Mouse (Mus musculus) lung, adult 2 months (tissue): Measurements from ENCODE around the gene Haus8. TPM values are rescaled to one million over a fixed set of nuclear protein-coding genes. Genes with fewer than 3 reads are reported as not detected.
"Not testable (repeated sequence)": the region's sequence is repeated elsewhere in the genome, so short reads cannot be mapped to it uniquely, and the experiment has no call there.

Experiments
- DNase-seq: peaks from one replicate; pipeline ENCODE4 v3.0.0; 2022
- H3K4me1 ChIP-seq: fragments of 200-500 bp; 2 replicates; pipeline ENCODE4 v1.6.1; 2011; ENCODE audit warnings: low read length; ENCODE audit not compliant: control insufficient read depth, insufficient read depth
- H3K4me3 ChIP-seq: fragments of 200-500 bp; replicated peaks from 2 replicates; pipeline ENCODE3; 2011; ENCODE audit warnings: low read depth, mild to moderate bottlenecking, control low read depth, low read length; ENCODE audit errors: extremely low read depth
- CTCF ChIP-seq: fragments of 200-500 bp; IDR thresholded peaks from 2 replicates; pipeline ENCODE4 v1.5.1; 2011; ENCODE audit warnings: mild to moderate bottlenecking, low read length, control low read depth; ENCODE audit not compliant: insufficient read depth
- POLR2A ChIP-seq: fragments of 200-500 bp; IDR thresholded peaks from 2 replicates; pipeline ENCODE4 v1.6.1; 2011; ENCODE audit warnings: low read depth, mild to moderate bottlenecking, control low read depth, low read length, borderline replicate concordance; ENCODE audit errors: extremely low read depth
- WGBS: fragments of 180-500 bp; shearing (Covaris S2); methylation state at CpG from one replicate; pipeline ENCODE4 v1.1.7; 2018; 5-methylcytosine and 5-hydroxymethylcytosine counted together
- polyA plus RNA-seq: library from polyadenylated mRNA; depleted of rRNA; stranded (reverse); fragments of >200 nt; gene quantifications from 2 replicates; pipeline ENCODE4 v1.2.3, GENCODE M21; 2012

Haus8 gene
- polyA plus RNA-seq, 1 experiment, result 9.8 TPM

GRCm38 (mm10) chr8:71290211-71290610 is 17.5 kb upstream of the Haus8 start:
- no peak for DNase-seq
- TF ChIP-seq CTCF (no peak), POLR2A (no peak)
- H3K4me3 ChIP-seq, result no peak overlapping the region
- H3K4me1 ChIP-seq, result peaks cover 10% of the 10 kb centered on the region
- 89% methylated on average over 21 of the region's 21 CpGs for WGBS

- WGBS, result 36% methylated on average over 7 of the region's 7 CpGs
- Histone ChIP-seq H3K4me1 (peaks cover 16% of the 10 kb centered on the region), H3K4me3 (no peak overlapping the region)
- no peak for DNase-seq
- TF ChIP-seq POLR2A, result no peak
- TF ChIP-seq CTCF, result no peak
These were observed 16.4 kb upstream of the Haus8 start for GRCm38 (mm10) chr8:71289098-71289497.

- no peak for TF ChIP-seq POLR2A
- TF ChIP-seq CTCF, result no peak
- 43% methylated on average over 3 of the region's 3 CpGs for WGBS
- no peak overlapping the region for H3K4me3 ChIP-seq
- DNase-seq, result no peak
- H3K4me1 ChIP-seq, result peaks cover 16% of the 10 kb centered on the region
These were observed 15.8 kb upstream of the Haus8 start for GRCm38 (mm10) chr8:71288441-71288949.

- not testable (repeated sequence) for H3K4me3 ChIP-seq, DNase-seq
- peaks cover 28% of the 10 kb centered on the region for H3K4me1 ChIP-seq
- WGBS, result 16% methylated on average over 2 of the region's 2 CpGs
These were observed 13.5 kb upstream of the Haus8 start for GRCm38 (mm10) chr8:71286223-71286622.

GRCm38 (mm10) chr8:71282621-71283020 is 9.9 kb upstream of the Haus8 start:
- no peak for DNase-seq
- peaks cover 25% of the 10 kb centered on the region for H3K4me1 ChIP-seq
- no peak overlapping the region for H3K4me3 ChIP-seq
- TF ChIP-seq CTCF, result no peak
- no peak for TF ChIP-seq POLR2A
- 47% methylated on average over 5 of the region's 5 CpGs for WGBS

GRCm38 (mm10) chr8:71281731-71282130 is 9.0 kb upstream of the Haus8 start:
- WGBS, result 46% methylated on average over 1 of the region's 1 CpGs
- not testable (repeated sequence) for DNase-seq, H3K4me3 ChIP-seq
- peaks cover 25% of the 10 kb centered on the region for H3K4me1 ChIP-seq

- not testable (repeated sequence) for H3K4me3 ChIP-seq, DNase-seq
- H3K4me1 ChIP-seq, result peaks cover 14% of the 10 kb centered on the region
- 86% methylated on average over 1 of the region's 1 CpGs for WGBS
These were observed 6.7 kb upstream of the Haus8 start for GRCm38 (mm10) chr8:71279409-71279808.

- WGBS, result 86% methylated on average over 3 of the region's 3 CpGs
- TF ChIP-seq CTCF (no peak), POLR2A (no peak)
- DNase-seq, result no peak
- Histone ChIP-seq H3K4me3 (no peak overlapping the region), H3K4me1 (peaks cover 7% of the 10 kb centered on the region; the same call in 1 of the 2 replicates)
These were observed 3.4 kb upstream of the Haus8 start for GRCm38 (mm10) chr8:71276166-71276565.

GRCm38 (mm10) chr8:71274478-71274877 is 1.7 kb upstream of the Haus8 start:
- Histone ChIP-seq H3K4me1 (peaks cover 7% of the 10 kb centered on the region; the same call in 1 of the 2 replicates), H3K4me3 (no peak overlapping the region)
- no peak for DNase-seq
- TF ChIP-seq POLR2A, result no peak
- TF ChIP-seq CTCF, result no peak

- H3K4me1 ChIP-seq, result peaks cover 7% of the 10 kb centered on the region; the same call in 1 of the 2 replicates
These were observed 397 bp upstream of the Haus8 start for GRCm38 (mm10) chr8:71273151-71273510.

GRCm38 (mm10) chr8:71271630-71272029 is 1.1 kb downstream of the Haus8 start:
- no peak for DNase-seq
- no peak for TF ChIP-seq CTCF
- TF ChIP-seq POLR2A, result no peak
- 21% methylated on average over 5 of the region's 5 CpGs for WGBS
- no peak overlapping the region for H3K4me3 ChIP-seq
- H3K4me1 ChIP-seq, result peaks cover 7% of the 10 kb centered on the region; the same call in 1 of the 2 replicates

More at GRCm38 (mm10) chr8:71273151-71273510, 397 bp upstream of the Haus8 start:
- peak overlapping the region; percentile 77 for H3K4me3 ChIP-seq
- TF ChIP-seq POLR2A, result no peak
- no peak for TF ChIP-seq CTCF
- peak; percentile 56 for DNase-seq
- under 1% methylated on average over 14 of the region's 14 CpGs for WGBS

- not testable (repeated sequence) for H3K4me1 ChIP-seq, H3K4me3 ChIP-seq
- peak; percentile 0 for DNase-seq
- 96% methylated on average over 6 of the region's 6 CpGs for WGBS
These were observed 4.4 kb downstream of the Haus8 start for GRCm38 (mm10) chr8:71268286-71268685.
